Mouse (Mus musculus) effector memory CD4-positive, alpha-beta T cell, adult 5 months (primary cell): Measurements from ENCODE around the gene Zbed4. TPM values are rescaled to one million over a fixed set of nuclear protein-coding genes. Genes with fewer than 3 reads are reported as not detected.

Experiments
- polyA plus RNA-seq: library from polyadenylated mRNA; unstranded; fragments of 100-300 nt; shearing (Covaris generic); gene quantifications from one replicate; pipeline ENCODE4 v1.2.1, GENCODE M21; 2017

The Zbed4 gene
- polyA plus RNA-seq, result 4.6 TPM

GRCm38 (mm10) chr15:88751564-88752402 lies at the start of gene Zbed4:
TSS of gene Zbed4 (plus strand) at chr15:88751660.

DNA sequence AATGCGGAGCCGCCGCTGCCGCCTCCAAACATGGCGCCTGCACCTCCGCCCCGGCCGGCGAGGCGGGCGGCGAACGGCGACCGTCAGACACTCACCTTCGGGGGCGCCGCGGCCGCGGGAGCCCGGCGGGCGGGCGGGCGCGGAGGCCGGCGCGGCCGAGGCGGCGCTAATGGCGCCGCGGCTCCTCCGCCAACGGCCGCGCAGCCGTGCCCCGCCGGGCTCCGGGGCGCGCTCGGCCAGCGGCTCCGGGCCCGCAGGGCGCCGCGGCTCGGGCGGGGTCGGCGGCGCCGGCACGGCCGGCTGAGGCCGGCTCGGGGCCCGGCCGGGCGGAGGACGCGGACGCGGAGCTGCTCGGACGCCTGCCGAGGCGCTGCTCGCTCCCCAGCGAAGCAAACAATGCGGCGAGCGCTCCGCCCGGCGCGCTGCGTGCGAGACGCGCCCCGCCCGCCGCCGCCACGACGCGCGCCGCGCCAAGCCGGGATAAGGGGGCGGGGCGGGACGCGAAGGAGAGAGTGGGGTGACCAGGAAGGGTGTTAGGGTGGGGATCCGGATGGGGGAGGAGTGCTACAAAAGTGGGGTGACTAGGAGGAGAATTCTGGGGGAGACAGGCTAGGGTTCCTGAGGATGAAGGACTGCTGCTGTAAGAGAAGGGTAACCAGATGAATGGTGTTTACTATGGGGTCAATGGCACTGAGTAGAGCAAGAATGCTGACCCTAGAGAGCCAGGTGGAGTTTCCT lies 17.5 kb upstream of the Zbed4 start, which contains the start of gene Brd1:
Gene Brd1 (minus strand): TSS at position 400 of the 738 bp plus-strand sequence.

GRCm38 (mm10) chr15:88819026-88819905 lies 67.8 kb downstream of the Zbed4 start, which contains the start of the genes Alg12 and Creld2:
TSS of gene Alg12 (minus strand) at chr15:88819318.
TSS of gene Creld2 (plus strand) at chr15:88819646.

Other genes starting within 250 kb of the Zbed4 start
- not detected for gene Zdhhc25, start 151.4 kb upstream of the Zbed4 start, polyA plus RNA-seq
- gene Brd1, start 17.4 kb upstream of the Zbed4 start, polyA plus RNA-seq, result 61.3 TPM
- 7.3 TPM for gene Alg12, start 67.7 kb downstream of the Zbed4 start, polyA plus RNA-seq
- gene Creld2, start 68.0 kb downstream of the Zbed4 start, polyA plus RNA-seq, result 42.4 TPM
- gene Pim3, start 110.5 kb downstream of the Zbed4 start, polyA plus RNA-seq, result 137 TPM
- gene Ttll8, start 202.8 kb downstream of the Zbed4 start, polyA plus RNA-seq, result not detected
- gene Mlc1, start 227.3 kb downstream of the Zbed4 start, polyA plus RNA-seq, result not detected
- gene Mov10l1, start 231.2 kb downstream of the Zbed4 start, polyA plus RNA-seq, result not detected